Mouse (Mus musculus) liver, embryonic 15.5 days (tissue): Measurements from ENCODE around the gene Igbp1. TPM values are rescaled to one million over a fixed set of nuclear protein-coding genes. Genes with fewer than 3 reads are reported as not detected.

Source experiments
- ATAC-seq: fragments of 200-750 bp; cut with Nextera tagmentation; 2 replicates; pipeline ENCODE4 v1.8.0; 2017; ENCODE audit warnings: moderate number of reproducible peaks, mild to moderate bottlenecking, moderate library complexity; ENCODE audit not compliant: insufficient read depth
- H3K27ac ChIP-seq: fragments of 300-500 bp; sonication (generic); replicated peaks from 2 replicates; pipeline ENCODE4 v1.5.1; 2015; ENCODE audit warnings: mild to moderate bottlenecking, inconsistent platforms
- H3K27me3 ChIP-seq: fragments of 300-500 bp; sonication (generic); 2 replicates; pipeline ENCODE4 v1.6.1; 2015; ENCODE audit warnings: mild to moderate bottlenecking, inconsistent platforms
- H3K36me3 ChIP-seq: fragments of 300-500 bp; sonication (generic); replicated peaks from 2 replicates; pipeline ENCODE4 v1.6.1; 2015; ENCODE audit warnings: moderate library complexity, mild to moderate bottlenecking, inconsistent platforms
- H3K4me1 ChIP-seq: fragments of 300-500 bp; sonication (generic); replicated peaks from 2 replicates; pipeline ENCODE4 v1.6.1; 2015; ENCODE audit warnings: inconsistent platforms
- H3K4me2 ChIP-seq: fragments of 300-500 bp; sonication (generic); 2 replicates; pipeline ENCODE4 v1.6.1; 2015; ENCODE audit warnings: moderate library complexity, mild to moderate bottlenecking, inconsistent platforms
- H3K4me3 ChIP-seq: fragments of 300-500 bp; sonication (generic); replicated peaks from 2 replicates; pipeline ENCODE4 v1.5.1; 2015; ENCODE audit warnings: mild to moderate bottlenecking, inconsistent platforms
- H3K9ac ChIP-seq: fragments of 300-500 bp; sonication (generic); 2 replicates; pipeline ENCODE4 v1.6.1; 2015; ENCODE audit warnings: moderate library complexity, mild to moderate bottlenecking, inconsistent platforms
- H3K9me3 ChIP-seq: fragments of 300-500 bp; sonication (generic); replicated peaks from 2 replicates; pipeline ENCODE4 v1.6.1; 2016; ENCODE audit warnings: inconsistent platforms
- WGBS: fragments of 180-500 bp; shearing (Covaris S2); methylation state at CpG from one replicate; pipeline ENCODE4 v1.1.7; 2015; ENCODE audit warnings: mixed read lengths; ENCODE audit not compliant: insufficient replicate concordance; 5-methylcytosine and 5-hydroxymethylcytosine counted together
- polyA plus RNA-seq: library from polyadenylated mRNA; unstranded; fragments of >200 nt; fragmentation: Nextera tagmentation; extraction: Ambion mirVana; gene quantifications from 2 replicates; pipeline ENCODE4 v1.2.1, GENCODE M21; 2015

Igbp1 gene
- polyA plus RNA-seq, 1 experiment from 2014 or later = 13.8 TPM

GRCm38 (mm10) chrX:100516683-100517082 is 22.6 kb downstream of the Igbp1 start:
- ATAC-seq = no peak
- WGBS = 69% methylated on average over 3 of the region's 3 CpGs
- H3K27me3 ChIP-seq = no peaks in the 10 kb centered on the region
- H3K4me1 ChIP-seq = no peaks in the 10 kb centered on the region
- H3K4me3 ChIP-seq = no peak overlapping the region
- H3K27ac ChIP-seq = no peak overlapping the region
- no peak overlapping the region for H3K4me2 ChIP-seq
- H3K9me3 ChIP-seq = no peaks in the 10 kb centered on the region
- H3K36me3 ChIP-seq = no peaks in the 10 kb centered on the region
- no peak overlapping the region for H3K9ac ChIP-seq

GRCm38 (mm10) chrX:100517626-100518025 is 23.5 kb downstream of the Igbp1 start:
- Histone ChIP-seq H3K27me3 (no peaks in the 10 kb centered on the region), H3K36me3 (no peaks in the 10 kb centered on the region), H3K4me3 (no peak overlapping the region), H3K9ac (no peak overlapping the region), H3K9me3 (no peaks in the 10 kb centered on the region), H3K27ac (no peak overlapping the region), H3K4me1 (no peaks in the 10 kb centered on the region), H3K4me2 (no peak overlapping the region)
- no peak for ATAC-seq
- 79% methylated on average over 6 of the region's 6 CpGs for WGBS

DNA sequence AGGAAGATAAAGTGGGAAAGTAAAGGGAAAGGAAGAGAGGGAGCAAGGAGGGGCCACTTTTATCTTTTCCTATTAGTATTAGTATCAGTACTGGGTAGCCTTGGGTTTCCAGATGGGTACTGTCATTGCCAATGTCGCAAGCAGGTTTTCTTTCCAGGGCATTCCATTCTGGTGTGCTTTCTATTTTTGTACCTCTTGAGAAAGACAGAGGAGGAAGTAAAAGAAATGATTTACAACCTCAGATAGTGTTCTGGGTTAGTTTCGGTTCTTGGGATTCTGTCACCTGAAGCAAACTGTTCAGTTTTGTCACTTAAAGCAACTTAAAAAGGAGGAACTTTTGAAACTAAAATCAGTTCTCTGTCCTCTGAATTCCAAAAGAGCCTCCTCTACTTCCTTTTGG is 24.4 kb downstream of the Igbp1 start:
- Histone ChIP-seq H3K27me3 (no peaks in the 10 kb centered on the region), H3K27ac (no peak overlapping the region), H3K36me3 (no peaks in the 10 kb centered on the region), H3K9me3 (no peaks in the 10 kb centered on the region), H3K4me3 (no peak overlapping the region), H3K9ac (no peak overlapping the region), H3K4me1 (no peaks in the 10 kb centered on the region), H3K4me2 (no peak overlapping the region)
- WGBS = 59% methylated on average over 2 of the region's 2 CpGs
- no peak for ATAC-seq

DNA sequence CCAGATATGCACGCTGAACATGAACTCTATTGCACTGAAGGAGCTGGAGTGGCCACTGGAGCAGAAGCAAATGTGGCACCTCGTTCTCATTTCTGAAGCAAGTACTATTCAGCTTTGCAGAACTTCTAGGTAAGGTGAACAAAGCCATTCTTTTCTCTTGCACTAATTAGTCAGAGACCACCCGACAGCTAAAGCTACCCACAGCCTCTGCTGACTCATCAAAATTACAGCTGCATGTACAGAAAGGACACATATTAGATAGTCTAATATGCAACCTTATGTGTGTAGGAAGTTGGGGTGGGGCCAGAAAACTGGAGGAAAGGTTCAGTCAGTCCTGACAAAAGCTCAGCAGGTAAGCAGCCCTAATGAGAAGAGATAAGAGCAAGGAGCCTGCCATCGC is 30.4 kb downstream of the Igbp1 start, which contains the start of gene Dgat2l6:
TSS of gene Dgat2l6 (plus strand) at position 368 of the 400 bp plus-strand sequence.
- WGBS = 60% methylated on average over 4 of the region's 4 CpGs
- H3K9me3 ChIP-seq = no peaks in the 10 kb centered on the region
- no peak within 1 kb of the TSS for H3K9ac ChIP-seq
- H3K4me2 ChIP-seq = no peak within 1 kb of the TSS
- H3K36me3 ChIP-seq = no peaks in the 10 kb centered on the region
- no peak within 1 kb of the TSS for H3K4me3 ChIP-seq
- no peaks in the 10 kb centered on the region for H3K27me3 ChIP-seq
- no peaks in the 10 kb centered on the region for H3K4me1 ChIP-seq
- H3K27ac ChIP-seq = no peak within 1 kb of the TSS
- no peak for ATAC-seq

DNA sequence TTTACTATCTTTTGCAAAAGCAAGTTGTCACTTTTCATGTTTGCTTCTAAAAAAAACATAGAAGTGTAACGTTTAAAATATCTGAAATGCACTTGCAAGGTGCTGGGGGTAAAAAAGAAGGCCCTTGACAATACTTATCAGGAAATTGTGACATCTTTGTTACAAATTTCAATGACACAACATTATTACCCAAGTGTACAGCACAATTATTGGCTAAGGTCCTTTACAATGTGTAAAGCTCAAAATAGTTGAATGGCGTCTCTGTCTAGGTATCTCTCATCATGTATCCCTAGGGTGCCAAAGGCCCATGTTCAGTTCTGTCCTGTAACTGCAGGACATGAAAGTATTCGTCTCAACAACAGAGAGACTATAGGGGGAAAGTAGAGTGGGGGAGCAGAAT is 61.9 kb downstream of the Igbp1 start:
- no peak for ATAC-seq
- Histone ChIP-seq H3K9me3 (no peaks in the 10 kb centered on the region), H3K27ac (no peak overlapping the region), H3K36me3 (no peaks in the 10 kb centered on the region), H3K4me2 (no peak overlapping the region), H3K4me3 (no peak overlapping the region), H3K27me3 (no peaks in the 10 kb centered on the region), H3K4me1 (no peaks in the 10 kb centered on the region), H3K9ac (no peak overlapping the region)
- 48% methylated on average over 3 of the region's 3 CpGs for WGBS

DNA sequence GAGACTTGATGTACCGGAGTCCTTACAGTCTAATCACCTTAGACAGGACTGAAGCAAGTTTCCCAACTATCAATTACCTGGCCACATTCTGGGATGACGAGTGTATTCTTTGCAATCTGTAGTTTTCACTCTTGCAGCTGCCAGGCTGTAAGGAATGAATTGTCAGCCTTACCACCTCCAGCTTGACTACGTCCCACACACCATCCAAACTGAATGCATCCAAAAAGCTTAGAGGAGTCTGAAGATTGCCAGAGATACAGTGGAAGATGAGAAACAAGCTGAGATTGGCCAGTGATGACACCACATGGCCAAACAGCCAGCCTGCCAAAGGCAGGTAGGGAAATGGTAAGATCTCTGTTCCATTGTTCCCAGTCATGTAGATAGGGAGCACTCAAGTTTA is 71.6 kb downstream of the Igbp1 start:
- Histone ChIP-seq H3K4me2 (no peak overlapping the region), H3K4me3 (no peak overlapping the region), H3K9me3 (no peaks in the 10 kb centered on the region), H3K27me3 (no peaks in the 10 kb centered on the region), H3K9ac (no peak overlapping the region), H3K4me1 (no peaks in the 10 kb centered on the region), H3K27ac (no peak overlapping the region), H3K36me3 (no peaks in the 10 kb centered on the region)
- whole genome bisulfite sequencing = 72% methylated on average over 3 of the region's 3 CpGs
- no peak for ATAC-seq

Other genes with a start within 250 kb of the Igbp1 start
- not detected in 2 replicates for gene Otud6a, start 65.3 kb upstream of the Igbp1 start, polyA plus RNA-seq
- gene Awat2, start 51.6 kb upstream of the Igbp1 start, polyA plus RNA-seq = 0.21 and 0.31 TPM in 2 replicates
- not detected in 2 replicates for gene Dgat2l6, start 30.5 kb downstream of the Igbp1 start, polyA plus RNA-seq
- gene Awat1, start 78.0 kb downstream of the Igbp1 start, polyA plus RNA-seq = not detected in 2 replicates
- gene P2ry4, start 100.6 kb downstream of the Igbp1 start, polyA plus RNA-seq = 0.38 and 0.53 TPM in 2 replicates
- gene Arr3, start 111.2 kb downstream of the Igbp1 start, polyA plus RNA-seq = not detected in 2 replicates
- 20.3 and 22.2 TPM in 2 replicates for gene Kif4, start 131.4 kb downstream of the Igbp1 start, polyA plus RNA-seq
- gene Pdzd11, start 132.3 kb downstream of the Igbp1 start, polyA plus RNA-seq = 56.4 and 61.4 TPM in 2 replicates
- gene Gdpd2, start 235.6 kb downstream of the Igbp1 start, polyA plus RNA-seq = 0.14 and 0.21 TPM in 2 replicates